Mouse (Mus musculus): ENCODE measurements at regions not wholly inside any gene's neighbourhood (a gene's known extent, or its start where the extent isn't known, plus 50 kb on each side); places are given as distances from the start of the nearest gene placed in this dataset.

GRCm38 (mm10) chr15:7459992-7460820, 62.0 kb upstream of the Egflam start:
- peak; percentile 81 to 84 for DNase-seq

GRCm38 (mm10) chr15:7462549-7462948, 64.4 kb upstream of the Egflam start:
- peak in 1 of 2 experiments; percentile 17 for DNase-seq

- no peak for DNase-seq
Observed at GRCm38 (mm10) chr15:7463444-7464350, 65.5 kb upstream of the Egflam start.

DNA sequence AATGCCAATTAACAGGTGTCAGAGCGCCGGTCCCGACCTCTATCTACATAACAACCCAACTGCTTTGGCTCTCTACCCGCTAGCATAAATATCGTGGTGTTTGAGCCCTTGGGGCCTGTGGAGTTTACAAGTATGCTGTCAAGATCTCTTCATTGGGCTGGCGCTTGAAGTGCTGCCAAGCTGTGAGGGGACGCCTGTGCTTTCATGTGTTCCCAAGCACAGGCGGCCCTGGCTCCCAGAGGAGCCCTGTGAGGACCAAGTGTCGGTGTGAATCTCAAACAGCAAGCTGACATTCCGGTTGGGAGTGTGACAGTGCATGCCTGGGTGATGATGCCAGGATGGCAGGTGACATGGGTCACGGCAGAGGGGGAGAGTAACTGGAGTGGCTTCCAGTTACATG, 82.0 kb upstream of the Egflam start:
- peak in 1 of 2 experiments; percentile 25 for DNase-seq

DNA sequence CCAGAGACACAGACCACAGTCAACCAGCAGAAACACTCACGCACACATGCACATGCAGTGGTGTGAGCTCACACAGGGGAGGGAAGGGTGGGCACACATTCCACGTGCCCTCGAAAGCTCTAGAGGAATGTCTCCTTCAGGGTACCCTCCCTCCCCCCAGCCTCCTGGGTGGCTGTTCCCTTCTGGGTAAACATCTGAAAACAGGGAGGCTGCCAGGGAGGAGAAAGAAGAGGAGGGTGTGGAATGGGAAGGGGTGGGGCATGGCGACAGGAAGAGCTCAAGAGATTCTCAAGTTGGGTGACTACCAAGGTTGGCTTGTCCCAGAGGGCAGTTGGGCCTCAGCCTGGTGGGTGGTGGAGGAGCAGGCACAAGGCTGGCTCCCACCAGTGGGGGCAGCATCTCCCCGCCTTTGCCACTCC, 82.6 kb upstream of the Egflam start:
- DNase-seq: peak in 1 of 2 experiments; percentile 31

DNA sequence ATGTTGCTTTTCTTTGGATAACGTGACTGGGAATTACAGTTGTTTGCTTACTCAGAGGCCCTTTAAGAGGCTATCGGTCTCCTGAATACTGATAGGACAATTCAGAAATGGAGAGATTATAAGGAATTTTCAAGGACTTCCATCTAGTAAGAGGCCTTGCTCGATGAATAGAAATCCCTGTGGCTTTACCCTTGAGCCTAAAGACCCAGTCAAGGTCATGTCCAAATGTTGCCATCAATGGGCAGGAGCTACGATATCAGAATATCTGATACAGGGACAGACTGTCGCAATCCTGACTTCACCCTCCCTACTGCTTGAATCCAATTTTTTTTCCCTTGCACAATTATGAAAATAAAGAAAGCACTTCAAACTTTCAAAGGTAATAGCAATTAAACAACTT, 85.5 kb upstream of the Egflam start:
- no peak for DNase-seq

DNA sequence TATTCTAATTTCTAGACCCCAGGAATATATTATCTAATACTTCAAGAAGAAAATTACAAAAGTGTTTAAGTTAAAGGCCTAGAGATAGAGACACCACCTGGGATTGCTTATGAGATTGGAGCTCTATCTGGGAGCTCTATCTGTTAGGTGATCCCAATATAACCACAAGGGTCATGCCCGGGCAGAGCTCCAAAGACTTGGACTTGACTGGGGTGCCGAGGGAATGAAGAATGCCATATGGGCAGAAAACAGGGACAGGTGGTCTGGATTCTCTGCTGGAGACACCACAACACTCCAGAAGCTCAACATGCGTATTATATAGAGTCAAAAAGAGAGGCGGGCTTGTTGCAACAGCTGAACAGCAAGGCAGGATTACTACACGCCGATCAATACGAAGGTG, 92.9 kb upstream of the Egflam start:
- DNase-seq: no peak

DNA sequence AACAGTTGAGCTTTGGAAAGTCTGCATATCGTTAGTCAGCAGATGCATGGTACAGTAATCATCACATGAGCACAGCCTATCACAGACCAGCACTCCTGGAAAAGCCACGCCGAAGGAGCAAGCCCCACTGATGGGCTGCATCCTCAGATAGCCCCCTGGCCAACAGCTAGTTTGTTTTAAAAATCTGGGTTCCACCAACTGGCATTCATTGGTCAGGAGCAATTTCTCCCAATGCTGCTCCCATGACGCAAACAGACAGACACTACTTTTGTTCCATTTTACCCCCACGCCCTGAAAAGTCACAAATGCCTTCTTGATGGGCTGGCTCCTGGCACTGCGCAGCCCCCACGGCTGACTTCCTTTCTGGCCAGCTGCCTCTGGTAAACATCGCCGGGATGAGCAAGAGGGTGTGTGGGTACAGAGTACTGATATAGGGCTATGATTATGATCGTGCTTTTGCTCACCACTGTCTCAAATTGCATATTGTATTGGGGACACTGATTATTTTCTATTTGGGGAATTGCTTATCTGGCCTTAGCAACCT, 95.0 kb upstream of the Egflam start:
- no peak for DNase-seq

- no peak for DNase-seq
Observed at GRCm38 (mm10) chr15:7497852-7498251, 99.7 kb upstream of the Egflam start.

DNA sequence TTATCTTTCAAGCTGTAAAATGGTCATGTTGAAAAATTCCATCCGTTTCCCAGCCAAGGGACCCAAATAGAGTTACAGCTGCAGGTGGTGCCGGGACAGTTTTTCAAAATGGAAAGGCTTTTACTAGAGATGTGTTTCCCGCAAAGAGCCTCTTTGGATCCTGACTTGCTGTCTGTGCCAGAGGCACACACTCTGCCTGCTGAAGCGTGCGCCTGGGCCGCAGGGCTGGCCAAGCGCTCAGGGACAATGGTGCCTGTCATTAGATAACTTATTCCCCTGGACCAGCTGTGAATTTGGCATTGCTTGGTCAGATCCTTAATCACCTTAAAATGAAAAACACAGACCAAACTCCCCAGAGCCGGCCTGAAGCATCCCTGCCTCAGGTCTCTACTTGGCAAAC, 110.3 kb upstream of the Egflam start:
- peak; percentile 6 to 22 for DNase-seq

DNA sequence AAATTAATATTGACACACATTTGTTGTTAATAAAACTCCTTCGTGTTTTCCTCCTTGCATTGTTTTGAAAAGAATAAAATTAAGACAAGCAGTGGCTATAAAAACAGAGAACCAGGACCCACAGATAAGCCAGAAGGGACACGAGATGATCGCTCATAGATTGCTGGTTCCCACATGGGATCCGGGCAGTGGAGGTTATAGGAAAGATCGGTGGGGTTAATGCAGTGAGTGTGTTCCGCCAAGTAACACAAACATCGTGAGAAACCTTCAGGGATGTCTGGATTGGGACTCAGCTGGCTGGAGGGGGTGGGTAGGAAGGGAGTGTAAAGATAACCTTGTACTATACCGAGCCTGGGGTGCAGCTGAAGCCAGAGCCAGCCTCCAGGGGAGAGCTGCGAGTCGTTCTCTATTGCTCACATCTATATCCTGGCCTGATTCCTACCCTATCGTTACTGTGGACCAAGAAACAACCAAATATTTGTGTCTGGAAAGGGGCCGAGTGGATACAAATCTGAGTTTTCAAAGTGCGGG, 116.6 kb upstream of the Egflam start:
- no peak for DNase-seq

DNA sequence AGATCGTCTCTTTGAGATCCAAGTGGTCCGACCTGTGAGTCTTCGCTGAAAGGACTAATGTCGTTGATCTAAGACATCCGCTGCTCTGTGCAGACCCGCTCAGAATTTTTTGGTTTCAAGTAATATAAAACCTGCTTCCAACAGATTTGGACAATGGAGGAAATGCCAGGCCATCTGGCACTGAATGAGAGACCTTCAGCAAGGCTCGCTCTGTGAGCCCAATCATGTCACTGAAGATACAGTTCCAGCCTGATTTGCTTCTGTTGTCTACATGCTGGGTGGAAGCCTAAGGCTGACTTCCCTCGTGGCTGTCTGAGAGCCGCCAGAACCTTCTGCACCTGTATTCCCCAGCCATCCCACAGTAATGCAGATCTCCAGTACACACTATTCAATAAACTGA, 123.4 kb upstream of the Egflam start:
- no peak for DNase-seq

GRCm38 (mm10) chr15:7522902-7523786, 124.9 kb upstream of the Egflam start:
- no peak for DNase-seq

GRCm38 (mm10) chr15:7530959-7531588, 132.9 kb upstream of the Egflam start:
- DNase-seq: peak; percentile 14 to 41

- DNase-seq: no peak
Observed at GRCm38 (mm10) chr15:7537858-7538257, 139.7 kb upstream of the Egflam start.

DNA sequence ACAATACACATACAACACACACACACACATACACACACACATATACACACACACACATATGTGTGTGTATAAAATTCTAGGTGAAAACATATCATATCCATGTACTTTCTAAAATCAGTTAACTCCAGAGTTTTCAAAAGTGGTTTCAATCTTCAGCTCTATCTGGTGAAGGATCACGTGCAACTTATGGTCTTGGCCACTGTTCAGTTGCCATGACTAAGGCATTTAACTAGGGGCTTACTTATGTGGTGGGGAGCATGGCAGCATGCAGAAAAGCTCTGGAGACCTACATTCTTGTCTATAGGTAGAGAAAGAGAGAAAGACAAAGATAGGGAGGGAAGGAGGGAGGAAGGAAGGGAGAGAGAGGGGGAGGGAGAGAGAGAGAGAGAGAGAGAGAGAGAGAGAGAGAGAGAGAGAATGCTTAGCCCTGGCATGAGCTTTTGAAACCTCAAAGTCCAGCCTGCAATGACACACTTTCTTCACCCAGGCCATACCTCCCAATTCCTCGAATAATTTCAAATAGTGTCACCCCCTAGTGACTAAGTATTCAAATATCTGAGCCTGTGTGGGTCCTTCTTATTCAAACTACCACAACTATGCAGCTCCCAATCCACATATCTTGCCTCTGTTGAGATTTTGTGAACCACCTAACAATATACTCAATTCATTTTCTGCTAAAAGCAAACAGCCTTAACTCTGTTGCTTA, 155.1 kb upstream of the Egflam start:
- DNase-seq: no peak

- no peak for DNase-seq
Observed at GRCm38 (mm10) chr15:7554433-7554832, 156.2 kb upstream of the Egflam start.

GRCm38 (mm10) chr15:7563279-7563678, 165.1 kb upstream of the Egflam start:
- no peak for DNase-seq

DNA sequence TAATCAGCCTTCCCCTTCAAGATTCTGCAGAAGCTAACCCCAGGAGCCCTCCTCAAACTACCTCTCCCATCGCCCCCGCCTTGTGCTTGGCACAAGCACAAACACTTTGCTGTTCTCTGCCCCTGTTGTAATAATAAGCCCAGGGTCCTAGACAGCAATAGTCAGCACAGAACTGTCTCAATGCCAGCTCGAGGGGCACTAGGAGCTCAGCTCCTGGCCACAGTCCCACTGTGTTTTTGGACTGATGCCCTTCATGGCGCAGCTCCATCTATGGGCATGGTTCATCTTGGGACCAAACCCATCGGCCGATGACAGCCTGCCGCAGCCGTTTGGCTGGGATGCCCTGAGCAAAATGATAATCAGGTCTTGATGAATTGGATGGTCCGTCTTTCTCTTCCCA, 165.5 kb upstream of the Egflam start:
- peak in 1 of 2 experiments; percentile 11 for DNase-seq

DNA sequence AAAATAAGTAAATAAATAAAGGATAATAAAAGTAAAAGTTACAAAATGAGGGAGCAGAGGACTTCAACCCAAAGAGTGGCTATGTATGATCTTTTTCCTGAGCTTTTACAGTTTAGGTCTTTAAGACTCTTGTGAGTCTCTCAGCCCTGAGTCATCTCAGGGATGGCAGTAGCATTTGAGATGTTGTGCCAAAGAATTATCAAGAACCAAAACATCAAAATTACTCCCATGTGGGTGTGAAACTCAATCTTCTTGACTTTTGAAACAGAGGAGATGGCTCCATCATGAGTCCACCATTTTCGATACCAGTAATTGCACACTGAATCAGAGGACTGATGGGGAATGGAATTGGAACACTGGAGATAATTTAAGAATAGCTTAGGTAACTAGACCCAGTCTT, 174.0 kb upstream of the Egflam start:
- no peak for DNase-seq

DNA sequence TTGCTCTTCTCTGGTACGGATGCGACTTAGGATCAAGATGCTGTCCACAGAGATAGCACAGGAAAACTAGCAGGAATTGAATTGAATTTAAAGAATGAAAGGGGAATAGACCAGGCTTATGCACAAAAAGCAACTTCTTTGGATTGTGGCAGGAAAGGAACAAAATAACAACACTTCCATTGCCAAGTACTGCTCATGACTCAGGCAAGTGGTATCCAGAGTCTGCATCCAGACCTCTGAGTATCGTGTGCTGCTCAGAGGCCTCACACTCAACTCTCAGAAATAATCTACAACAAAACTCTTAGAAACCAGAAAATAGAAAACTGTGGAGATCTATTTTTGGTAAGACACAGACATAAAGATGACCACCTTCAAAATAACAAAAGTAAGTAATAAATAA, 176.1 kb upstream of the Egflam start:
- no peak for DNase-seq
